Mouse (Mus musculus) urinary bladder, postnatal 0 days (tissue): ENCODE results near the gene Slc25a45. TPM values are rescaled to one million over a fixed set of nuclear protein-coding genes. Genes with fewer than 3 reads are reported as not detected.

ENCODE experiments used
- polyA plus RNA-seq: library from polyadenylated mRNA; unstranded; fragments of >200 nt; fragmentation: Nextera tagmentation; extraction: Ambion mirVana; gene quantifications from 2 replicates; pipeline ENCODE4 v1.2.1, GENCODE M21; 2015

Slc25a45 gene
- 3.7 and 4.5 TPM in 2 replicates for polyA plus RNA-seq

DNA sequence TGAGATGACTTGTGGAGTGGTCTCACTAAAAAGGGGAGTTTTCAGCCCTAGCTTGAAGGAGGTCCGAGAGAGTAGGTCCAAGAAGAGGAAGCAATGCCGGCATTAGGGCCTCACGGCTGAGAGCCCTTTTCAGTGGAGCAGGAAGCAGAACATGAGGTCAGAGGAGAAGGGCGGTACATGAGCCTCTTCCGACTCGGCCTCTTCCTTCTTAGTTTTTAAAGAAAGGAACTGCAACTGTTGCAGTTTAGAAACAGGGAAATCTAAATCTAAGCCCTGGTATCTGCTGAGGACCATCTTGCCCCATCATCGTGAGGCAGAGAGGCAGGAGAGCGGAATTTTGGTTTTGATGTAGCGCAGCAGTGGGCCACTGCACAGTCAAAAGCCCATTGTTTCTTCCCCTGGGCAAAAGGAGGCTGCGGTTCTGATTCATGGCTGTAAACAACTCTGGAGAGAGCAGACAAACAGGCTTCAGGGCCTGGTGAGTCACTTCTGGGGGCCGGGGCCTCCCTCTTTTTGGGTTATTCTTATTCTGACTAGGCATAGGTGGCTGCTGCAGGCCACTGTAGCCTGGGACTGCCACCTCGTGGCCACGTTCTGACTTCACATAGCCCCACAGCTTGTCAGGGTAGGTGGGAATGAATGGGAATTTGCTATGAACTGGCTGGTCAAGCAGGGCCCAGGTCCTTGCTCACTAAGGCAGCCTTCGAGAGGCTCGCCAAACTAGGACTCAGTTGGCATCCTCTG lies at the start of gene Slc25a45:
Gene Slc25a45 (plus strand): TSS at position 191 of the 744 bp plus-strand sequence.

GRCm38 (mm10) chr19:5874969-5875480 lies 2.6 kb upstream of the Slc25a45 start, which contains the start of gene Frmd8:
Gene Frmd8, minus strand, starts transcription at chr19:5875274.

DNA sequence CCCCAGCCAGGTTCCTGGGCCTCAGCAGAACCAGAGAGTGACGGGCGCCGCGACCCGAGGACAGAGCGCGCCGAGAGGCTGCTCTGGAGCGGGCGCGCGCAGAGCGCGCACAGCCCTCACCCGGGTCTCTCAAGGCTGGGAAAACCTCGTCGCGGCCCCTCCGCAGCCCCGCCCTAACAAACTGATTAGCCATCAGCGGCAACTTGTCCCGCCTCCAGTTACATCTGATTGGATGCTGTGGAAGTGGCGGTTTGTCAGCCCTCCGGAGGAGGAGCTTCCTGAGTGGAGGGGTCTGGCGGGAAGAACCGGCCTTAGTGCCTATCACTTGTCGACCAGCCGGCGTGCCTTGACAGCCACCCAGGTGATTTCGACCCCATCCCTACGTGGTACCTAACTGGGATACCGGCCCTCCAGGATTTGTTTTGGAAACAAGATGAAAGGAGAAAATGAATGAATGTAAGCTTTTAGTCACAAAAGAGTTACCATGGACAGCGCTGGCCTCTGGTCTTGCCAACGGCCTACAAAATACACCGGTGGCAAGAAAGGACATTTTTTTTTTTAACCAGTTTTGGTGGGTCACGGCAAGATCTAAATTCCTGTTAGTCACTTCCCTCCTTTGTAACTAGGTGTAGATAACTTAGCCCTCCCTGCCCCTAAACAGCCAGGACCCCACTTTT lies 16.5 kb downstream of the Slc25a45 start, which contains the start of gene Tigd3:
Gene Tigd3 (minus strand): TSS at position 148 of the 677 bp plus-strand sequence.

GRCm38 (mm10) chr19:5913007-5913719 lies 35.6 kb downstream of the Slc25a45 start, which contains the start of gene Dpf2:
Gene Dpf2, minus strand, starts transcription at chr19:5913010.

GRCm38 (mm10) chr19:5924713-5925093 lies 47.1 kb downstream of the Slc25a45 start, which contains the start of gene Cdc42ep2:
Gene Cdc42ep2, minus strand, starts transcription at chr19:5924816.

Other genes with a start within 250 kb of the Slc25a45 start
- 38.5 and 43.5 TPM in 2 replicates for gene Rela, start 240.3 kb upstream of the Slc25a45 start, polyA plus RNA-seq
- 14.1 and 14.4 TPM in 2 replicates for gene Sipa1, start 214.1 kb upstream of the Slc25a45 start, polyA plus RNA-seq
- gene Map3k11, start 189.1 kb upstream of the Slc25a45 start, polyA plus RNA-seq, result 11.8 and 12.4 TPM in 2 replicates
- gene Pcnx3, start 188.9 kb upstream of the Slc25a45 start, polyA plus RNA-seq, result 8.9 and 9.8 TPM in 2 replicates
- 0.33 and 0.46 TPM in 2 replicates for gene Kcnk7, start 173.4 kb upstream of the Slc25a45 start, polyA plus RNA-seq
- 120 and 126 TPM in 2 replicates for gene Ehbp1l1, start 151.5 kb upstream of the Slc25a45 start, polyA plus RNA-seq
- 52.4 and 60.2 TPM in 2 replicates for gene Fam89b, start 148.2 kb upstream of the Slc25a45 start, polyA plus RNA-seq
- 27.7 and 29.5 TPM in 2 replicates for gene Ltbp3, start 136.9 kb upstream of the Slc25a45 start, polyA plus RNA-seq
- 62.1 and 63.5 TPM in 2 replicates for gene Scyl1, start 106.4 kb upstream of the Slc25a45 start, polyA plus RNA-seq
- 14.8 and 15.1 TPM in 2 replicates for gene Frmd8, start 2.5 kb upstream of the Slc25a45 start, polyA plus RNA-seq
- gene Tigd3, start 16.3 kb downstream of the Slc25a45 start, polyA plus RNA-seq, result 0.47 and 0.54 TPM in 2 replicates
- gene Dpf2, start 35.2 kb downstream of the Slc25a45 start, polyA plus RNA-seq, result 52.6 and 59.0 TPM in 2 replicates
- gene Cdc42ep2, start 47.0 kb downstream of the Slc25a45 start, polyA plus RNA-seq, result 18.8 and 20.3 TPM in 2 replicates
- gene Pola2, start 86.4 kb downstream of the Slc25a45 start, polyA plus RNA-seq, result 41.8 and 42.6 TPM in 2 replicates
- gene Slc22a20, start 108.3 kb downstream of the Slc25a45 start, polyA plus RNA-seq, result 0.31 and 0.34 TPM in 2 replicates
- gene Capn1, start 138.1 kb downstream of the Slc25a45 start, polyA plus RNA-seq, result 30.2 and 32.8 TPM in 2 replicates
- gene Syvn1, start 168.8 kb downstream of the Slc25a45 start, polyA plus RNA-seq, result 16.7 and 19.3 TPM in 2 replicates
- gene Mrpl49, start 180.0 kb downstream of the Slc25a45 start, polyA plus RNA-seq, result 29.8 and 33.9 TPM in 2 replicates
- gene Fau, start 180.0 kb downstream of the Slc25a45 start, polyA plus RNA-seq, result 611 and 659 TPM in 2 replicates
- 27.6 and 28.5 TPM in 2 replicates for gene Znhit2, start 183.4 kb downstream of the Slc25a45 start, polyA plus RNA-seq
- 14.6 and 19.7 TPM in 2 replicates for gene Tm7sf2, start 190.6 kb downstream of the Slc25a45 start, polyA plus RNA-seq
- 37.0 and 41.4 TPM in 2 replicates for gene Vps51, start 199.4 kb downstream of the Slc25a45 start, polyA plus RNA-seq
- gene Tmem262, start 202.2 kb downstream of the Slc25a45 start, polyA plus RNA-seq, result not detected in 2 replicates
- gene Gm28374, start 204.4 kb downstream of the Slc25a45 start, polyA plus RNA-seq, result 0.35 and 0.64 TPM in 2 replicates
- gene Zfpl1, start 207.1 kb downstream of the Slc25a45 start, polyA plus RNA-seq, result 46.9 and 47.9 TPM in 2 replicates
- gene Cdca5, start 207.2 kb downstream of the Slc25a45 start, polyA plus RNA-seq, result 4.7 and 8.0 TPM in 2 replicates
- not detected in 2 replicates for gene AC131692.1, start 216.6 kb downstream of the Slc25a45 start, polyA plus RNA-seq
- 0.08 TPM in 1 of 2 replicates, not detected in the other for gene Naaladl1, start 228.0 kb downstream of the Slc25a45 start, polyA plus RNA-seq
- 23.3 and 26.6 TPM in 2 replicates for gene Sac3d1, start 240.8 kb downstream of the Slc25a45 start, polyA plus RNA-seq